Mouse (Mus musculus) midbrain, embryonic 14.5 days (tissue): ENCODE results near the gene Zfp952. TPM values are rescaled to one million over a fixed set of nuclear protein-coding genes. Genes with fewer than 3 reads are reported as not detected.
A peak's percentile ranks its signal among the peaks of the same experiment; 100 is the strongest.

ENCODE experiments used
- ATAC-seq: fragments of 200-750 bp; cut with Nextera tagmentation; 2 replicates; pipeline ENCODE4 v1.8.0; 2017; ENCODE audit warnings: moderate number of reproducible peaks, moderate library complexity; ENCODE audit not compliant: low FRiP score, low TSS enrichment
- DNase-seq: peaks from one replicate; pipeline ENCODE4 v3.0.0-alpha.2; 2015
- H3K27ac ChIP-seq: fragments of 300-500 bp; sonication (generic); replicated peaks from 2 replicates; pipeline ENCODE4 v1.5.1; 2014; ENCODE audit warnings: mild to moderate bottlenecking, low read depth, low read length, moderate library complexity
- H3K27me3 ChIP-seq: fragments of 300-500 bp; sonication (generic); 2 replicates; pipeline ENCODE4 v1.6.1; 2014; ENCODE audit warnings: low read length, control low read depth, mixed read lengths; ENCODE audit not compliant: control insufficient read depth, insufficient read depth
- H3K36me3 ChIP-seq: fragments of 300-500 bp; sonication (generic); 2 replicates; pipeline ENCODE4 v1.6.1; 2014; ENCODE audit warnings: low read length, control low read depth; ENCODE audit not compliant: control insufficient read depth, insufficient read depth
- H3K4me1 ChIP-seq: fragments of 300-500 bp; sonication (generic); 2 replicates; pipeline ENCODE4 v1.6.1; 2014; ENCODE audit warnings: mild to moderate bottlenecking, antibody characterized with exemption, low read length, control low read depth; ENCODE audit not compliant: control insufficient read depth, insufficient read depth
- H3K4me2 ChIP-seq: fragments of 300-500 bp; sonication (generic); 2 replicates; pipeline ENCODE4 v1.6.1; 2014; ENCODE audit warnings: mild to moderate bottlenecking, low read length, moderate library complexity
- H3K4me3 ChIP-seq: fragments of 300-500 bp; sonication (generic); replicated peaks from 2 replicates; pipeline ENCODE4 v1.5.1; 2014; ENCODE audit warnings: low read depth, low read length
- H3K9ac ChIP-seq: fragments of 300-500 bp; sonication (generic); replicated peaks from 2 replicates; pipeline ENCODE4 v1.6.1; 2014; ENCODE audit warnings: mild to moderate bottlenecking, low read length, moderate library complexity
- H3K9me3 ChIP-seq: fragments of 300-500 bp; sonication (generic); 2 replicates; pipeline ENCODE4 v1.6.1; 2016; ENCODE audit warnings: low read length, control low read depth, mixed read lengths; ENCODE audit not compliant: control insufficient read depth
- WGBS: fragments of 180-500 bp; shearing (Covaris S2); extraction: QIAGEN DNeasy Blood & Tissue Kit; methylation state at CpG from one replicate; pipeline ENCODE4 v1.1.7; 2014; 5-methylcytosine and 5-hydroxymethylcytosine counted together
- polyA plus RNA-seq: library from polyadenylated mRNA; unstranded; fragments of >200 nt; fragmentation: Nextera tagmentation; extraction: Ambion mirVana; gene quantifications from 2 replicates; pipeline ENCODE4 v1.2.1, GENCODE M21; 2014

The Zfp952 gene
- 20.2 and 24.2 TPM in 2 replicates for polyA plus RNA-seq

DNA sequence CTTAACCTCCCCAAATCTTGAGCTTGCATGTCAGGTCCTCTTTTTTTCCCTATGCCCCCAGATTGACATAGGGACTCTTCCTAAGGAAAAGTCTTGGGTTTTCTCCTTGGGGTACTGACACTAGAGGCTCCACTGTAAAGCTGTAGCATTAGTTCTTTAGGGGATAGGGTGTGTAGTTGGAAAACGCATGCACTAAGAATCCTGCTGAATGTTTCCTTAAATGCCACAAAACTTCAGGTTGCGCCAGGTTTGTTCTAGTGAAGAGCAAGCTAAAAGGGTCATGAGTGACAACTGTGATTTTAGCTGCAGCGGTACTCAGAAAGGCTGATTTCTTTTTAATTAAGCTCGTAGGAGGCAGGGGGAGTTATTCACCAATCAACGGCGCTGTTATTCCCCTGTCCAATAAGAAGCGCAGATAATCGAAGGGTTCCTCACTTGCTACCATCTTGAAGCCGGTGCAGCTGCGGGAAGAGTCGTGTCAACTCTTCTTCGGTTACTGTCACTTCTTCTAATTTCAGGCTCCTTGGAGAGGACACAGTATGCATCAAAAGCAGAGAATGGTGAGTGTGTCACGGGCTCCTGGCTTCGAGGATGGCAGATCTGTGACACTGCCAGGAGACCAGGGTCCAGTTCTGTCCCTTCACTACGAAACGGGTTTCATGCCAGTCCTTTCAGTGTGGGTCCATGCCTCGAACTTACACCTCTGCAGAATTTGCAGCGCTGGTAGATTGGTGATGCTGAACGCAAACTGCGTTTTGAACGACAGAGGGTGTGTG, at the start of gene Zfp952:
Gene Zfp952 (plus strand): TSS at position 431 of the 776 bp plus-strand sequence.
- H3K9ac ChIP-seq, result peak within 1 kb of the TSS; percentile 72
- peak within 1 kb of the TSS; percentile 82 for H3K27ac ChIP-seq
- H3K9me3 ChIP-seq, result no peaks in the 10 kb centered on the region
- ATAC-seq, result peak; percentile 94
- WGBS, result 1% methylated on average over 21 of the region's 21 CpGs
- peak; percentile 94 for DNase-seq
- peaks cover 10% of the 10 kb centered on the region for H3K4me1 ChIP-seq
- peaks cover 15% of the 10 kb centered on the region for H3K36me3 ChIP-seq
- peak within 1 kb of the TSS; percentile 72 for H3K4me3 ChIP-seq
- no peaks in the 10 kb centered on the region for H3K27me3 ChIP-seq
- H3K4me2 ChIP-seq, result peak within 1 kb of the TSS; percentile 81

DNA sequence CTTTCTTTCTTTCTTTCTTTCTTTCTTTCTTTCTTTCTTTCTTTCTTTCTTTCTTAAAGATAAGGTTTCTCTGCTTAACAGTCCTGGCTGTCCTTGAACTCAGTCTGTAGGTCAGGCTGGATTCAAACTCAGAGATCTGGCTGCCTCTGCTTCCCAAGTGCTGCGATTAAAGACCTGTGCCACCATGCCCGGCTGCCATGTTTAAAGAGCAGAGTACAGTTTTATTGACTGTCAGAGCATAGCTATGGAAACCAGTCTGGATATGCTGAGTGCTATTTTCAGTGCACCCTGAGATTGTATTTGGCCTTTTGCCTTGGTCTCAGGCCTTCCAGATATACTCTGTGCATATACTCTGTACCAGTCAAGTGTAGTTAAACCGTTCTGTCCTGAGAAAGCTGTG, 49.3 kb upstream of the Zfp952 start:
- DNase-seq (no peak), ATAC-seq (no peak)
- no peak overlapping the region for H3K9ac ChIP-seq
- no peak overlapping the region for H3K4me2 ChIP-seq
- WGBS, result 92% methylated on average over 3 of the region's 3 CpGs
- no peaks in the 10 kb centered on the region for H3K4me1 ChIP-seq
- H3K36me3 ChIP-seq, result no peaks in the 10 kb centered on the region
- H3K4me3 ChIP-seq, result no peak overlapping the region
- no peaks in the 10 kb centered on the region for H3K27me3 ChIP-seq
- H3K9me3 ChIP-seq, result no peaks in the 10 kb centered on the region
- H3K27ac ChIP-seq, result no peak overlapping the region

DNA sequence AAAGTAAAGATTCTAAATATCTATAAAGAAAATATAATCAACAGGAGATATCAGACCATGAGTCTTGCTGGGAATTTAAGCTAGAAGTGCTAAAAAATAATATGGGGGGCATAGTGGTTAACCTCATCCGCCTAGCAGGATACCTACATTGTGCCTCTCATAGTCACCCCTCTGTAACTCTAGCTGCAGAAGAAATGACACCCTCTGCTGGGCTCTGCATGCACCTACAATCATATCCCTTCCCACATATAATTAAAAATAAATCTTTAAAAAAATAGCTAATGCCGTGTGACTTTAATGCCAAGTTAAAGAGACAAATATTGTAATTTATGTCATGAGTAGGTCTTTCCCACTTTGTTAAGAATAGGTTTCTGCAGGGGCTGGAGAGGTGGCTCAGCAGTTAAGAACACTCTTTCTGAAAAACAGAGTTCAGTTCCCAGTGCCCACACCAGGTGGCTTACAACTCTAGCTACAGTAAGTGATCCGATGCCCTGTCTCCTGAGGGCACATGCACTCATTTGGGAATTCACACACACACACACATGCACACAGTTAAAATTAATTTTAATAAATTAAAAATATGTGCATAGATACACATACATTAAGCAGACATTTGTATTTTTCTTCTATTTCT, 48.4 kb upstream of the Zfp952 start:
- H3K4me1 ChIP-seq, result no peaks in the 10 kb centered on the region
- no peak overlapping the region for H3K4me3 ChIP-seq
- ATAC-seq (no peak), DNase-seq (no peak)
- H3K27me3 ChIP-seq, result no peaks in the 10 kb centered on the region
- WGBS, result 70% methylated on average over 3 of the region's 3 CpGs
- no peaks in the 10 kb centered on the region for H3K9me3 ChIP-seq
- H3K36me3 ChIP-seq, result no peaks in the 10 kb centered on the region
- no peak overlapping the region for H3K27ac ChIP-seq
- H3K4me2 ChIP-seq, result no peak overlapping the region
- H3K9ac ChIP-seq, result no peak overlapping the region

DNA sequence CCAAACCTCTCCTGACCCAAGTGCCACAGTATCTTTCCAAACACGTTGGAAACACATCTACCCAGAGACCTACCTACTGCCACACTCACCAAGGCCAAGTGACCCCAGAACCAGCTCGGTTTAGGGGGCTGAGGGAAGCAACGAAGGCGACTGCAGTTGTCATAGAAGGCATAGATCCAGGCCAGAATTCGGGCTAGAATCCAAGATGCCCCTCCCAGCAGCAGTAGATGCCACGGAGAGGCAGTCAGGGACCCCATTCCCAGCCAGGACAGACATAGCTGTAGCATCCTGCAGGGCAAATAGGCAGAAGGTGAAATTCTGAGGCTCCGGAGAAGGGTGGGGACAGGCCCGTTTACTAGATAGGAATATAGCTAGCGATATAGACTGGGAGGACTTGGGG, 46.2 kb upstream of the Zfp952 start:
- H3K9me3 ChIP-seq, result no peaks in the 10 kb centered on the region
- H3K9ac ChIP-seq, result peak overlapping the region; percentile 45; the same call in 1 of the 2 replicates
- H3K4me1 ChIP-seq, result no peaks in the 10 kb centered on the region
- DNase-seq (no peak), ATAC-seq (no peak)
- no peak overlapping the region for H3K27ac ChIP-seq
- no peaks in the 10 kb centered on the region for H3K27me3 ChIP-seq
- WGBS, result 69% methylated on average over 9 of the region's 9 CpGs
- H3K4me2 ChIP-seq, result peak overlapping the region; percentile 56
- H3K4me3 ChIP-seq, result peak overlapping the region; percentile 36
- H3K36me3 ChIP-seq, result no peaks in the 10 kb centered on the region

DNA sequence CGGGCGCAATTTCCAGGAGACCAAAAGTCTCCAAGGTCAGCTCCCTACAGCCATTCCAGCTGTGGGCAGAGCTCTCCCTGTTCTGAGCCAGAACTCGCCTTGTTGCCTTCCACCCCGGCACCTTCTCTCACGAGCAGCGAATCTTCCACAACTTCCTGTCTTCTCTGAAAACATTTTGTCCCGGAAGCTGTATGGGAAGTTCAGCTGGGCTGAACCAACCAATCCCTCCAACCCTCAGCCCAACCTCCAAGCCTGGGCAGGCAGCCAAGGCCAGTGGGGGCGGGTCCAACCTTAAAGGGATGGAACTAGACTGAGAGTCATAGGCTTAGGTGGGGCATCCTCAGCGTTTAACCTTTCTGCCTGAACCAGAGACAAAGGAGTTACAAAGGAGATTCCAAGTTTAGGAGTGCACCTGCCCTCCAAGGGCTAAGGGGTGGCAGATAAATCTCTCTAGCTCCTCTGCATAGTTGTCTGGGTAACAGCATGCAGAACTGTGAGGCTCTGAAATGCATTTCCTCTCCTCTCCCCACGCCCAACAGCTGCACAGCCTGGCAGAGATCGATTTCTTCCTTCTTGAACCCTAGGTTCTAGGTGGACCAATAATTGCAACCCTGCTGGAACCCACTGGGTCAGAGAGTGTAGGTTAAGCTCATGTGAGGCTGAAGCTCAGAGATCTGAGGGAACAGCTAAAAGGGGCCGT, 45.6 kb upstream of the Zfp952 start, which contains the start of gene Cyp4f13:
Gene Cyp4f13 (minus strand): TSS at position 188 of the 700 bp plus-strand sequence.
- Histone ChIP-seq H3K9ac (peak within 1 kb of the TSS; percentile 45; the same call in 1 of the 2 replicates), H3K4me1 (no peaks in the 10 kb centered on the region), H3K27ac (0 out of 2 replicates have a peak within 1 kb of the TSS, but pooled peaks have one; percentile 26), H3K4me2 (peak within 1 kb of the TSS; percentile 56), H3K36me3 (no peaks in the 10 kb centered on the region), H3K9me3 (no peaks in the 10 kb centered on the region), H3K27me3 (no peaks in the 10 kb centered on the region), H3K4me3 (peak within 1 kb of the TSS; percentile 36)
- ATAC-seq (peak; percentile 82; the same call in 1 of the 2 replicates), DNase-seq (peak; percentile 87)
- WGBS, result 48% methylated on average over 12 of the region's 12 CpGs

DNA sequence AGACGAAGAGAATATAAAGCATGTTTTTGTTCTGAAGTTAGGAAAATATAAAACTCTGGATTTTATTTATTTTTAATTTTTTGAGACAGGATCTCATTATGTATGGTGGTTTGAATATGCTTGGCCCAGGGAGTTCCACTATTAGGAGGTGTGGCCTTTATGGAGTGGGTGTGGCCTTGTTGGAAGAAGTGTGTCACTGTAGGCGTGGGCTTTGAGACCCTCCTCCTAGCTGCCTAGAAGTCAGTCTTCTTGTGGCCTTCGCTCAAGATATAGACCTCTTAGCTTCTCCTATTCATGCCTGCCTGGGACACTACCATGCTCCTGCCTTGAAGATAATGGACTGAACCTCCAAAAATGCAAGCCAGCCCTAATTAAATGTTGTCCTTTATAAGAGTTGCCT, 42.8 kb upstream of the Zfp952 start:
- no peaks in the 10 kb centered on the region for H3K27me3 ChIP-seq
- no peak overlapping the region for H3K4me3 ChIP-seq
- H3K9ac ChIP-seq, result no peak overlapping the region
- 92% methylated on average over 3 of the region's 3 CpGs for WGBS
- ATAC-seq, result no peak
- no peak overlapping the region for H3K27ac ChIP-seq
- no peaks in the 10 kb centered on the region for H3K36me3 ChIP-seq
- no peak overlapping the region for H3K4me2 ChIP-seq
- DNase-seq, result no peak
- no peaks in the 10 kb centered on the region for H3K9me3 ChIP-seq
- H3K4me1 ChIP-seq, result no peaks in the 10 kb centered on the region

DNA sequence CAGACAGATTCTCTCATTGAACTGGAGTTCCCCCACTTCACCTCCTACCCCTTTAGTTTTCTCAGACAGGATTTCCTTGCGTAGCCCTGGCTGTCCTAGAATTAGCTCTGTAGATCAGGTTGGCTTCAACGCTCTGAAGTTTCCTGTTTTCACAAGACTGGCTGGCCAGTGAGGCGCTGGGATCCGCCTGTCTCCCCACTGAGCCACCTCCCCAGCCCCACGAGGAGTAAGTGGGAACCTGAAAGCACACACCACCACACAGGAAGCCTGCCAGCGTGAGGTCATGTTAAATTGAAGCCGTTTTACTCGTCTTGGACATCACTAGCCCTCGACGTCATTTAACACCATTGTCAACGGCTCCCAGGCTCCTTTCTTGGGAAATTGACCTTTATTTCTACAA, 41.9 kb upstream of the Zfp952 start:
- DNase-seq (no peak), ATAC-seq (no peak)
- 80% methylated on average over 11 of the region's 11 CpGs for WGBS
- Histone ChIP-seq H3K4me2 (no peak overlapping the region), H3K4me1 (no peaks in the 10 kb centered on the region), H3K9ac (no peak overlapping the region), H3K9me3 (no peaks in the 10 kb centered on the region), H3K4me3 (no peak overlapping the region), H3K27ac (no peak overlapping the region), H3K36me3 (no peaks in the 10 kb centered on the region), H3K27me3 (no peaks in the 10 kb centered on the region)

DNA sequence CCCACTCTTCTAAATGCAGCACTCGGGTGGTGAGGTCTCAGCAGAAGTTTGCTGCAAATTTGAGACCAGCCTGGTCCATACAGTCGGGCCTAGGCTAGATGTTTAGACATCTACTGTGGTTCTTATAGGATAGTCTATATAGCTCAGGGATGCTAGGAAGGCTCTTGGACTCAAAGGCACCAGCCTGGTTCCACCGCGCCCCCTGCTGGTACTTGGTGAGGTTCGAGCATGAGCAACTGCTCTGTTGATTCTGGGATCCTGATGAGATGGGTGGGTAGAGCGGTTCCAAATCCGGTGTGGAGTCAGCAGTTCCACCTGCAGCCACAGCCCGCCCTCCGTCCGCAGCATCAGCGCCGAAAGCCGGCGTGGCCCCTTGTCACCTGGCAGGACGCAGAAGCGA, 41.5 kb upstream of the Zfp952 start:
- H3K4me1 ChIP-seq, result no peaks in the 10 kb centered on the region
- H3K36me3 ChIP-seq, result no peaks in the 10 kb centered on the region
- no peak overlapping the region for H3K4me2 ChIP-seq
- H3K27ac ChIP-seq, result no peak overlapping the region
- ATAC-seq, result no peak
- H3K4me3 ChIP-seq, result no peak overlapping the region
- H3K9ac ChIP-seq, result no peak overlapping the region
- no peaks in the 10 kb centered on the region for H3K9me3 ChIP-seq
- peak; percentile 80 for DNase-seq
- H3K27me3 ChIP-seq, result no peaks in the 10 kb centered on the region
- WGBS, result 30% methylated on average over 16 of the region's 16 CpGs
